Mouse (Mus musculus) heart, postnatal 14 days (tissue): Measurements from ENCODE around the gene Oas3. TPM values are rescaled to one million over a fixed set of nuclear protein-coding genes. Genes with fewer than 3 reads are reported as not detected.

ENCODE experiments used
- DNase-seq, 2 experiments: peaks; one replicate each; pipeline ENCODE4 v3.0.0; 2021 to 2022
- intact Hi-C: fragments of 180-260 bp; cut with DNase I; formaldehyde crosslinking; loops from one replicate; pipeline ENCODE4 v1.15.1; 2025
- total RNA-seq, 2 experiments: library from RNA; stranded (reverse); gene quantifications; 2 replicates each; pipeline ENCODE4 v1.2.3; 2021

The Oas3 gene
- total RNA-seq, 2 experiments from 2014 or later: 0.20 TPM; not detected in 1

GRCm38 (mm10) chr5:120706976-120707375 lies 70.5 kb downstream of the Oas3 start:
- intact Hi-C loops: no loop called here
- DNase-seq: no peak

GRCm38 (mm10) chr5:120706541-120706940 lies 70.9 kb downstream of the Oas3 start:
- peak in 1 of 2 experiments; percentile 22 for DNase-seq
- intact Hi-C loops: no loop called here

- no peak for DNase-seq
- intact Hi-C loops: no loop called here
These were observed 73.0 kb downstream of the Oas3 start for GRCm38 (mm10) chr5:120704421-120704820.

- intact Hi-C loops: no loop called here
- no peak for DNase-seq
These were observed 73.8 kb downstream of the Oas3 start for GRCm38 (mm10) chr5:120703660-120704059.

Other genes starting within 250 kb of the Oas3 start
- 10 to 100 TPM; 34.1 to 39.0 TPM for gene Tpcn1, start 189.0 kb downstream of the Oas3 start, total RNA-seq
- gene Iqcd, start 188.6 kb downstream of the Oas3 start, total RNA-seq: under 1 TPM in 1 of 2 experiments, not detected in 1; 0.15 TPM
- gene Rita1, start 165.1 kb downstream of the Oas3 start, total RNA-seq: 10 to 100 TPM; 15.1 to 18.3 TPM
- gene Ddx54, start 164.9 kb downstream of the Oas3 start, total RNA-seq: 10 to 100 TPM; 20.4 to 22.5 TPM
- gene Cfap73, start 143.4 kb downstream of the Oas3 start, total RNA-seq: not detected
- gene Rasal1, start 128.8 kb downstream of the Oas3 start, total RNA-seq: under 1 TPM in 1 of 2 experiments, not detected in 1; 0.59 TPM
- 1 to 10 TPM; 1.3 to 3.1 TPM for gene Dtx1, start 65.7 kb downstream of the Oas3 start, total RNA-seq
- under 1 TPM; 0.26 to 0.37 TPM for gene Oas2, start 27.8 kb downstream of the Oas3 start, total RNA-seq
- gene Oas1e, start 17.9 kb upstream of the Oas3 start, total RNA-seq: not detected
- under 1 TPM; 0.31 to 0.34 TPM for gene Oas1c, start 34.9 kb upstream of the Oas3 start, total RNA-seq
- gene Oas1f, start 69.7 kb upstream of the Oas3 start, total RNA-seq: not detected
- gene Oas1h, start 83.8 kb upstream of the Oas3 start, total RNA-seq: not detected
- gene Oas1g, start 110.0 kb upstream of the Oas3 start, total RNA-seq: not detected
- under 1 TPM; 0.19 to 0.34 TPM for gene Oas1a, start 129.9 kb upstream of the Oas3 start, total RNA-seq
- gene Oas1d, start 136.9 kb upstream of the Oas3 start, total RNA-seq: not detected
- not detected for gene Rph3a, start 232.4 kb upstream of the Oas3 start, total RNA-seq